9 mouse cellular contexts compared by ENCODE assay signal in the genomic region with DNA sequence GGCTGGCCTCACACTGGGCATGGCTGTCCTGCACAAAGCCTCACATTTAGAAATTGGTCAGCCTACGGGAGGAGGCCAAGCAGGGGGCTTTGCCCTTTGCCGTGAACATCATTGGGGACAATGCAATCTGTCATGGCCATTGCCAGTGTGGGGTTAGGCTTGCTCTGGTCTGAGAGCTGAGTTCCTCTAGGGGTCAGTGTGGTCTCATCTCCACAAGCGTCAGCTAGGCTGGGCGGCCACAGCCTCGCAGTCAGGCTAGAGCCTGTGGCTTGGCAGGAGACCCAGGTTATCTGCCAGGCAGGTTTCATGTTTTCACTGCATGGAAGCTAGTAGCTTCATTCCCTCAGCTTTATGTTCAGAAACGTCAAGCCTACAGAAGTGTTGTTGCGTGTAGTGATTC. TPM values are rescaled to one million over a fixed set of nuclear protein-coding genes. Genes with fewer than 3 reads are reported as not detected.
DNase-seq lines count a peak whose midpoint lies in the region; ATAC-seq and TF ChIP-seq lines count a peak whose summit lies in the region.
"Had no signal": no experiment of that assay in that cellular context is flagged by ENCODE, and none has a peak within 500 bp of the region (broad histone marks: within the 10 kb centered on the region; RNA-seq: fewer than 3 reads in every experiment).

No protein-coding gene starts in this region.

- DNase-seq in cerebellum, postnatal 10 days: peak; percentile 92
- DNase-seq in cerebellum, adult 11-12 months: no peak
- DNase-seq in lung, embryonic 14.5 days: peak; percentile 66
- DNase-seq in lung, postnatal 25 days (ENCODE audit: low spot score): no peak
- peak; percentile 79 for DNase-seq in gastrocnemius, adult 18-20 months (ENCODE audit: low spot score)
- DNase-seq in kidney, postnatal 0 days (ENCODE audit: low spot score): peak; percentile 66
- peak; percentile 45 for DNase-seq in retina, postnatal 7 days (ENCODE audit: low read depth, low spot score)
- DNase-seq in frontal cortex, postnatal 36 days (ENCODE audit: low spot score in 2 of 2): no peak

- H3K4me2 ChIP-seq in lung, embryonic 14.5 days: no peak overlapping the region
- no peak overlapping the region for H3K4me2 ChIP-seq in kidney, postnatal 0 days (ENCODE audit: low read length)

- H3K4me3 ChIP-seq in lung, embryonic 14.5 days (ENCODE audit: low read depth, low read length): no peak overlapping the region
- H3K4me3 ChIP-seq in kidney, postnatal 0 days (replicated peaks; ENCODE audit: low read depth, low read length): no peak overlapping the region

- no peaks in the 10 kb centered on the region for H3K9me3 ChIP-seq in lung, embryonic 14.5 days (ENCODE audit: low read depth, low read length)
- no peaks in the 10 kb centered on the region for H3K9me3 ChIP-seq in kidney, postnatal 0 days (replicated peaks; ENCODE audit: low read length)
- H3K9me3 ChIP-seq: G1E had no signal

- peak; percentile 63 for TF ChIP-seq CTCF in lung, embryonic 14.5 days (IDR thresholded peaks at IDR 0.05; ENCODE audit: low read depth)
- TF ChIP-seq CTCF in kidney, postnatal 0 days (IDR thresholded peaks at IDR 0.05; ENCODE audit: low read depth): peak; percentile 70

- H3K9ac ChIP-seq in lung, embryonic 14.5 days: no peak overlapping the region
- no peak overlapping the region for H3K9ac ChIP-seq in kidney, postnatal 0 days (ENCODE audit: low read depth, low read length)

- no peak overlapping the region for H3K27ac ChIP-seq in lung, embryonic 14.5 days (ENCODE audit: low read depth)
- H3K27ac ChIP-seq in kidney, postnatal 0 days: no peak overlapping the region

- H3K4me1 ChIP-seq in lung, embryonic 14.5 days (ENCODE audit: insufficient read depth): no peaks in the 10 kb centered on the region
- H3K4me1 ChIP-seq in kidney, postnatal 0 days (replicated peaks; ENCODE audit: insufficient read depth, low read length): no peaks in the 10 kb centered on the region

- peaks cover 64% of the 10 kb centered on the region for H3K36me3 ChIP-seq in lung, embryonic 14.5 days (ENCODE audit: insufficient read depth)
- H3K36me3 ChIP-seq in kidney, postnatal 0 days (ENCODE audit: insufficient read depth, low read length): peaks cover 19% of the 10 kb centered on the region

- no peaks in the 10 kb centered on the region for H3K27me3 ChIP-seq in lung, embryonic 14.5 days (ENCODE audit: insufficient read depth, low read length)
- no peaks in the 10 kb centered on the region for H3K27me3 ChIP-seq in kidney, postnatal 0 days (ENCODE audit: insufficient read depth, low read length)

- ATAC-seq in lung, embryonic 14.5 days (ENCODE audit: insufficient read depth): peak; percentile 62; the same call in 1 of the 2 replicates
- ATAC-seq in kidney, postnatal 0 days (replicated peaks; ENCODE audit: low FRiP score, low read depth): peak; percentile 35; the same call in 1 of the 2 replicates

- WGBS in lung, embryonic 14.5 days: 69% methylated on average over 7 of the region's 7 CpGs
- WGBS in kidney, postnatal 0 days: 55% methylated on average over 7 of the region's 7 CpGs

RNA-seq across cellular contexts. Expression of a gene that starts 20.9 kb away (rescaled TPM):
- polyA plus RNA-seq in lung, embryonic 14.5 days (2014; fragmentation: Nextera tagmentation; extraction: Ambion mirVana): 32.1 and 33.7 TPM in 2 replicates
- 1 to 10 TPM; 1.6 TPM for total RNA-seq in gastrocnemius, adult 18-20 months (2021)
- 11.2 and 13.9 TPM in 2 replicates for polyA plus RNA-seq in kidney, postnatal 0 days (2015; fragmentation: Nextera tagmentation; extraction: Ambion mirVana)

Comparison
In these comparisons a context has a peak if more than half of its experiments do, and no peak if none do; other contexts are left out.
1. DNase-seq: peak in cerebellum, postnatal 10 days (2 of 2), lung, embryonic 14.5 days (single experiment), gastrocnemius, adult 18-20 months (single experiment), kidney, postnatal 0 days (single experiment) and retina, postnatal 7 days (single experiment); none in cerebellum, adult 11-12 months (single experiment), lung, postnatal 25 days (single experiment) and frontal cortex, postnatal 36 days (0 of 2).